Mouse (Mus musculus): ENCODE measurements at regions not wholly inside any gene's neighbourhood (a gene's known extent, or its start where the extent isn't known, plus 50 kb on each side); places are given as distances from the start of the nearest gene placed in this dataset.

- Histone ChIP-seq H3K27ac (ENCODE audit: low read depth, low read length) (no peak overlapping the region), H3K36me3 (ENCODE audit: control insufficient read depth, insufficient read depth) (no peaks in the 10 kb centered on the region), H3K9me3 (ENCODE audit: control insufficient read depth) (no peaks in the 10 kb centered on the region), H3K27me3 (replicated peaks; ENCODE audit: control insufficient read depth, insufficient read depth, low read length) (no peaks in the 10 kb centered on the region), H3K9ac (ENCODE audit: low read depth, low read length) (no peak overlapping the region), H3K4me1 (replicated peaks; ENCODE audit: control insufficient read depth, insufficient read depth, low read length) (no peaks in the 10 kb centered on the region), H3K4me2 (replicated peaks; ENCODE audit: low read depth) (no peak overlapping the region), H3K4me3 (ENCODE audit: low read depth, low read length) (no peak overlapping the region)
- ATAC-seq: no peak
- TF ChIP-seq CTCF (IDR thresholded peaks at IDR 0.05; ENCODE audit: low read depth): no peak
- WGBS: 91% methylated on average over 2 of the region's 2 CpGs
These were observed 102.0 kb downstream of the Dad1 start for GRCm38 (mm10) chr14:54151921-54152320.

- no peak for TF ChIP-seq CTCF (IDR thresholded peaks at IDR 0.05; ENCODE audit: low read depth)
- no peak for ATAC-seq
- no peaks in the 10 kb centered on the region for H3K4me1 ChIP-seq (replicated peaks; ENCODE audit: control insufficient read depth, insufficient read depth, low read length)
- no peaks in the 10 kb centered on the region for H3K36me3 ChIP-seq (ENCODE audit: control insufficient read depth, insufficient read depth)
- no peak overlapping the region for H3K27ac ChIP-seq (ENCODE audit: low read depth, low read length)
- 92% methylated on average over 3 of the region's 3 CpGs for WGBS
- no peaks in the 10 kb centered on the region for H3K9me3 ChIP-seq (ENCODE audit: control insufficient read depth)
- H3K4me2 ChIP-seq (replicated peaks; ENCODE audit: low read depth): no peak overlapping the region
- H3K27me3 ChIP-seq (replicated peaks; ENCODE audit: control insufficient read depth, insufficient read depth, low read length): no peaks in the 10 kb centered on the region
- H3K9ac ChIP-seq (ENCODE audit: low read depth, low read length): no peak overlapping the region
- no peak overlapping the region for H3K4me3 ChIP-seq (ENCODE audit: low read depth, low read length)
These were observed 102.6 kb downstream of the Dad1 start for GRCm38 (mm10) chr14:54151272-54151671.

GRCm38 (mm10) chr14:54150221-54150620 is 103.7 kb downstream of the Dad1 start:
- Histone ChIP-seq H3K27ac (ENCODE audit: low read depth, low read length) (no peak overlapping the region), H3K4me2 (replicated peaks; ENCODE audit: low read depth) (no peak overlapping the region), H3K4me3 (ENCODE audit: low read depth, low read length) (no peak overlapping the region), H3K9me3 (ENCODE audit: control insufficient read depth) (no peaks in the 10 kb centered on the region), H3K27me3 (replicated peaks; ENCODE audit: control insufficient read depth, insufficient read depth, low read length) (no peaks in the 10 kb centered on the region), H3K36me3 (ENCODE audit: control insufficient read depth, insufficient read depth) (no peaks in the 10 kb centered on the region), H3K9ac (ENCODE audit: low read depth, low read length) (no peak overlapping the region), H3K4me1 (replicated peaks; ENCODE audit: control insufficient read depth, insufficient read depth, low read length) (no peaks in the 10 kb centered on the region)
- 91% methylated on average over 5 of the region's 5 CpGs for WGBS
- ATAC-seq: no peak
- no peak for TF ChIP-seq CTCF (IDR thresholded peaks at IDR 0.05; ENCODE audit: low read depth)

- Histone ChIP-seq H3K4me3 (ENCODE audit: low read depth, low read length) (no peak overlapping the region), H3K36me3 (ENCODE audit: control insufficient read depth, insufficient read depth) (no peaks in the 10 kb centered on the region), H3K4me2 (replicated peaks; ENCODE audit: low read depth) (no peak overlapping the region), H3K27me3 (replicated peaks; ENCODE audit: control insufficient read depth, insufficient read depth, low read length) (no peaks in the 10 kb centered on the region), H3K9me3 (ENCODE audit: control insufficient read depth) (no peaks in the 10 kb centered on the region), H3K9ac (ENCODE audit: low read depth, low read length) (no peak overlapping the region), H3K27ac (ENCODE audit: low read depth, low read length) (no peak overlapping the region), H3K4me1 (replicated peaks; ENCODE audit: control insufficient read depth, insufficient read depth, low read length) (no peaks in the 10 kb centered on the region)
- WGBS: 91% methylated on average over 10 of the region's 10 CpGs
- no peak for ATAC-seq
- TF ChIP-seq CTCF (IDR thresholded peaks at IDR 0.05; ENCODE audit: low read depth): no peak
These were observed 105.3 kb downstream of the Dad1 start for GRCm38 (mm10) chr14:54148626-54149025.

GRCm38 (mm10) chr14:54148121-54148520 is 105.8 kb downstream of the Dad1 start:
- Histone ChIP-seq H3K4me1 (replicated peaks; ENCODE audit: control insufficient read depth, insufficient read depth, low read length) (no peaks in the 10 kb centered on the region), H3K9me3 (ENCODE audit: control insufficient read depth) (no peaks in the 10 kb centered on the region), H3K27me3 (replicated peaks; ENCODE audit: control insufficient read depth, insufficient read depth, low read length) (no peaks in the 10 kb centered on the region), H3K9ac (ENCODE audit: low read depth, low read length) (no peak overlapping the region), H3K36me3 (ENCODE audit: control insufficient read depth, insufficient read depth) (no peaks in the 10 kb centered on the region), H3K27ac (ENCODE audit: low read depth, low read length) (no peak overlapping the region), H3K4me2 (replicated peaks; ENCODE audit: low read depth) (no peak overlapping the region), H3K4me3 (ENCODE audit: low read depth, low read length) (no peak overlapping the region)
- no peak for ATAC-seq
- TF ChIP-seq CTCF (IDR thresholded peaks at IDR 0.05; ENCODE audit: low read depth): no peak
- WGBS: 86% methylated on average over 4 of the region's 4 CpGs

GRCm38 (mm10) chr14:54147546-54147945 is 106.4 kb downstream of the Dad1 start:
- no peak for TF ChIP-seq CTCF (IDR thresholded peaks at IDR 0.05; ENCODE audit: low read depth)
- H3K27ac ChIP-seq (ENCODE audit: low read depth, low read length): no peak overlapping the region
- no peak overlapping the region for H3K4me2 ChIP-seq (replicated peaks; ENCODE audit: low read depth)
- no peaks in the 10 kb centered on the region for H3K9me3 ChIP-seq (ENCODE audit: control insufficient read depth)
- no peak overlapping the region for H3K9ac ChIP-seq (ENCODE audit: low read depth, low read length)
- 78% methylated on average over 6 of the region's 7 CpGs for WGBS
- H3K4me3 ChIP-seq (ENCODE audit: low read depth, low read length): no peak overlapping the region
- no peaks in the 10 kb centered on the region for H3K36me3 ChIP-seq (ENCODE audit: control insufficient read depth, insufficient read depth)
- ATAC-seq: no peak
- H3K27me3 ChIP-seq (replicated peaks; ENCODE audit: control insufficient read depth, insufficient read depth, low read length): no peaks in the 10 kb centered on the region
- no peaks in the 10 kb centered on the region for H3K4me1 ChIP-seq (replicated peaks; ENCODE audit: control insufficient read depth, insufficient read depth, low read length)
